Mouse (Mus musculus) E14TG2a.4 (cell line): Measurements from ENCODE around the gene Gria1.

ENCODE experiments used
- CTCF ChIP-seq: conservative IDR thresholded peaks from 2 replicates; pipeline ENCODE4 v1.5.1; 2014; ENCODE audit warnings: low read length
- NANOG ChIP-seq: IDR thresholded peaks from 2 replicates; pipeline ENCODE4 v1.6.1; 2014; ENCODE audit warnings: borderline replicate concordance, low read length, mixed read lengths

GRCm38 (mm10) chr11:57042057-57042456 lies 30.9 kb downstream of the Gria1 start:
- TF ChIP-seq CTCF (no peak), NANOG (no peak)
